Mouse (Mus musculus) embryonic fibroblast, embryonic 13.5 days (primary cell): Measurements from ENCODE around the gene Gm2163. TPM values are rescaled to one million over a fixed set of nuclear protein-coding genes. Genes with fewer than 3 reads are reported as not detected.
"Not testable (repeated sequence)": the region's sequence is repeated elsewhere in the genome, so short reads cannot be mapped to it uniquely, and the experiment has no call there.

ENCODE experiments used
- H3K27ac ChIP-seq: 2 replicates; pipeline ENCODE4 v1.5.1; 2012; ENCODE audit warnings: low read length, control low read depth, inconsistent platforms; ENCODE audit not compliant: insufficient read depth
- H3K4me1 ChIP-seq: 2 replicates; pipeline ENCODE4 v1.6.1; 2011; ENCODE audit warnings: low read length; ENCODE audit not compliant: control insufficient read depth, insufficient read depth
- H3K4me3 ChIP-seq: 2 replicates; pipeline ENCODE4 v1.5.1; 2011; ENCODE audit warnings: mild to moderate bottlenecking, control low read depth, low read length; ENCODE audit not compliant: insufficient read depth
- polyA plus RNA-seq: library from polyadenylated mRNA; stranded (reverse); fragments of >200 nt; gene quantifications from 2 replicates; pipeline ENCODE4 v1.2.4, GENCODE M21; 2011; ENCODE audit warnings: low read depth; ENCODE audit not compliant: missing spikeins, insufficient read length

Gm2163 gene
- polyA plus RNA-seq, result 0.19 TPM in 1 of 2 replicates, not detected in the other

DNA sequence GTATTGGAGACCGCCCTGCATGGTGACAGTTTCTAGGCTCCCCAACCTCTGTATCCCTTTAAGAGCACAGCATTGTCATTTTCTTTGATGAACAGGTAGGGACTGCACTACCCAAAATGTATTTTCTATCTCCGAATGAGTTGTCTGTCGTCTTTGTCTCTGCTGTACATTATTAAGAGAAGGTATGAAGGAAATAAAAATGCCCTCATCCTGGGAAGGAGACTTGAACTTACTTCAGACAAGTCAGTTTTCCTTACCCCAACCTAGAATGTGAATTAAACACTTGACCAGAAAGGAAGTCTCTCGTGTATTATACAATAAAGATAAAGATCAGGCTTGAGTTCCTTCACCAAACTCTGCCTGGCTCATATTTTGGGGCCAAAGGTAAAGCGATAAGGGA is at the start of gene Gm2163:
Gene Gm2163, plus strand, starts transcription at position 301 of the 400 bp plus-strand sequence.
- not testable (repeated sequence) for H3K4me1 ChIP-seq, H3K27ac ChIP-seq, H3K4me3 ChIP-seq

- not testable (repeated sequence) for H3K4me1 ChIP-seq, H3K27ac ChIP-seq, H3K4me3 ChIP-seq
These were observed 27.5 kb upstream of the Gm2163 start, which contains the start of gene Gm21586 for GRCm38 (mm10) chr4:42439078-42439477. Gene Gm21586 (plus strand): TSS chr4:42439378.

GRCm38 (mm10) chr4:42528075-42528474 is 61.5 kb downstream of the Gm2163 start, which contains the start of gene Fam205a2:
Gene Fam205a2 (minus strand): TSS chr4:42528175.
- not testable (repeated sequence) for H3K4me3 ChIP-seq, H3K27ac ChIP-seq, H3K4me1 ChIP-seq

DNA sequence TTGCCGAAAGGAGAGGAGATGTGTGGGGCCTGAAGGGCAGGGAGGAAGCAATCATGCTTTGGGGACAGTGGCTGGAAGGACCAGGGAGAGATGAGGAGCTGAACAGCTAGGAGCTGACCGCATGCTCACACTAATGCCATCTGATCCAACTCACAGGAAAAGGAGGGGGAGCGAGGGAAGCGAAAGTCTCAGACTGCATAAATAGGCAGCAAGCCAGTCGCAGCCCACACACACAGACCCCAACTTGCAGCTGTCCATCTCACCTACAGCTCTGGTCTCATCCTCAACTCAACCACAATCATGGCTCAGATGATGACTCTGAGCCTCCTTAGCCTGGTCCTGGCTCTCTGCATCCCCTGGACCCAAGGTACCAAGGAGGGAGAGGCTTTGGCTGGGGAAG is 145.3 kb downstream of the Gm2163 start, which contains the start of gene Gm10591:
Gene Gm10591, plus strand, starts transcription at position 301 of the 400 bp plus-strand sequence.
- not testable (repeated sequence) for H3K27ac ChIP-seq, H3K4me3 ChIP-seq, H3K4me1 ChIP-seq

DNA sequence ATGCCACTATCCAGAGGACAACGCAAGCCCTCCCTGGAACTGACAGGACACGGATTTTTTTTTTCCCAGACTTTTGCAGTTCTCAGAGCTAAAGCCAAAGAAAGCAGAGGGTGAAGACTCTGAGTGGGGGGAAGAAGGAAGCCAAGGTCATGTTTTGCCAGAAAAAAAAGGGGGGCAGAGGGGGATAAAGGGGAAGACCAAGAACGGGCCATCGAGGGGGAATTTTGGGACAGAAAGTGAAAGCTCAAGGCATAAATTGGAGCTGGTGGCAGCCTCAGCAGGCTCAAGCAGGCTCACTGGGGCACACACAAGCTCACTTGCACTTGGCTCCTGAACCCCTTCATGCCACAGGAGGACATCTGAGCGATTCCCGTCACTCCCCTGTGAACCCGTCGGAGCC is 162.9 kb downstream of the Gm2163 start, which contains the start of gene Gm2564:
Gene Gm2564, plus strand, starts transcription at position 301 of the 400 bp plus-strand sequence.
- not testable (repeated sequence) for H3K4me1 ChIP-seq, H3K4me3 ChIP-seq, H3K27ac ChIP-seq

Other genes with a start within 250 kb of the Gm2163 start
- not detected in 2 replicates for gene Gm10600, start 226.1 kb upstream of the Gm2163 start, polyA plus RNA-seq
- not detected in 2 replicates for gene Ccl21b, start 211.0 kb upstream of the Gm2163 start, polyA plus RNA-seq
- gene Gm21953, start 172.5 kb upstream of the Gm2163 start, polyA plus RNA-seq, result not detected in 2 replicates
- not detected in 2 replicates for gene Fam205a3, start 148.4 kb upstream of the Gm2163 start, polyA plus RNA-seq
- not detected in 2 replicates for gene Gm21586, start 27.4 kb upstream of the Gm2163 start, polyA plus RNA-seq
- gene Fam205a2, start 61.4 kb downstream of the Gm2163 start, polyA plus RNA-seq, result not detected in 2 replicates
- gene Gm10591, start 145.4 kb downstream of the Gm2163 start, polyA plus RNA-seq, result not detected in 2 replicates
- gene Gm2564, start 163.0 kb downstream of the Gm2163 start, polyA plus RNA-seq, result not detected in 2 replicates
- gene Ccl27b, start 188.5 kb downstream of the Gm2163 start, polyA plus RNA-seq, result not detected in 2 replicates
- gene Il11ra2, start 195.1 kb downstream of the Gm2163 start, polyA plus RNA-seq, result not detected in 2 replicates